Mouse (Mus musculus): Measurements from ENCODE around the gene Parp16. TPM values are rescaled to one million over a fixed set of nuclear protein-coding genes. Genes with fewer than 3 reads are reported as not detected.

Parp16 gene
- polyA plus RNA-seq, 1 experiment from 2014 or later = 10.2 TPM

GRCm38 (mm10) chr9:65164870-65165269 lies 30.3 kb upstream of the Parp16 start:
- ATAC-seq (ENCODE audit: insufficient read depth) = no peak
- peaks cover 9% of the 10 kb centered on the region for H3K4me1 ChIP-seq (replicated peaks)
- no peak overlapping the region for H3K4me3 ChIP-seq (replicated peaks)
- H3K9ac ChIP-seq = no peak overlapping the region
- no peak overlapping the region for H3K4me2 ChIP-seq
- no peaks in the 10 kb centered on the region for H3K9me3 ChIP-seq (replicated peaks)
- peaks cover 66% of the 10 kb centered on the region for H3K27me3 ChIP-seq
- WGBS (ENCODE audit: insufficient replicate concordance) = 0% methylated on average over 1 of the region's 1 CpGs
- H3K36me3 ChIP-seq (replicated peaks) = no peaks in the 10 kb centered on the region
- H3K27ac ChIP-seq (replicated peaks) = no peak overlapping the region

- H3K4me2 ChIP-seq = no peak overlapping the region
- no peak overlapping the region for H3K27ac ChIP-seq (replicated peaks)
- 38% methylated on average over 9 of the region's 9 CpGs for WGBS (ENCODE audit: insufficient replicate concordance)
- no peak overlapping the region for H3K4me3 ChIP-seq (replicated peaks)
- no peaks in the 10 kb centered on the region for H3K36me3 ChIP-seq (replicated peaks)
- no peak overlapping the region for H3K9ac ChIP-seq
- ATAC-seq (ENCODE audit: insufficient read depth) = no peak
- peaks cover 9% of the 10 kb centered on the region for H3K4me1 ChIP-seq (replicated peaks)
- no peaks in the 10 kb centered on the region for H3K9me3 ChIP-seq (replicated peaks)
- peaks cover 51% of the 10 kb centered on the region for H3K27me3 ChIP-seq
These were observed 28.8 kb upstream of the Parp16 start for GRCm38 (mm10) chr9:65166386-65166785.

- H3K4me2 ChIP-seq = no peak overlapping the region
- no peaks in the 10 kb centered on the region for H3K9me3 ChIP-seq (replicated peaks)
- H3K27ac ChIP-seq (replicated peaks) = no peak overlapping the region
- no peaks in the 10 kb centered on the region for H3K36me3 ChIP-seq (replicated peaks)
- no peak for ATAC-seq (ENCODE audit: insufficient read depth)
- H3K4me1 ChIP-seq (replicated peaks) = no peaks in the 10 kb centered on the region
- H3K27me3 ChIP-seq = peaks cover 36% of the 10 kb centered on the region
- no peak overlapping the region for H3K4me3 ChIP-seq (replicated peaks)
- 29% methylated on average over 6 of the region's 6 CpGs for WGBS (ENCODE audit: insufficient replicate concordance)
- no peak overlapping the region for H3K9ac ChIP-seq
These were observed 26.6 kb upstream of the Parp16 start for GRCm38 (mm10) chr9:65168534-65168933.

GRCm38 (mm10) chr9:65168952-65169351 lies 26.2 kb upstream of the Parp16 start:
- H3K27me3 ChIP-seq = peaks cover 35% of the 10 kb centered on the region
- ATAC-seq (ENCODE audit: insufficient read depth) = no peak
- no peaks in the 10 kb centered on the region for H3K4me1 ChIP-seq (replicated peaks)
- H3K4me3 ChIP-seq (replicated peaks) = no peak overlapping the region
- WGBS (ENCODE audit: insufficient replicate concordance) = 43% methylated on average over 4 of the region's 4 CpGs
- no peak overlapping the region for H3K4me2 ChIP-seq
- H3K9ac ChIP-seq = no peak overlapping the region
- H3K9me3 ChIP-seq (replicated peaks) = no peaks in the 10 kb centered on the region
- no peaks in the 10 kb centered on the region for H3K36me3 ChIP-seq (replicated peaks)
- H3K27ac ChIP-seq (replicated peaks) = no peak overlapping the region

GRCm38 (mm10) chr9:65172654-65173053 lies 22.5 kb upstream of the Parp16 start:
- WGBS (ENCODE audit: insufficient replicate concordance) = 38% methylated on average over 9 of the region's 9 CpGs
- ATAC-seq (ENCODE audit: insufficient read depth) = no peak
- Histone ChIP-seq H3K27ac (replicated peaks) (no peak overlapping the region), H3K4me2 (no peak overlapping the region), H3K27me3 (peaks cover 35% of the 10 kb centered on the region), H3K9ac (no peak overlapping the region), H3K4me1 (replicated peaks) (no peaks in the 10 kb centered on the region), H3K36me3 (replicated peaks) (no peaks in the 10 kb centered on the region), H3K9me3 (replicated peaks) (no peaks in the 10 kb centered on the region), H3K4me3 (replicated peaks) (no peak overlapping the region)

- 40% methylated on average over 5 of the region's 5 CpGs for WGBS (ENCODE audit: insufficient replicate concordance)
These were observed 19.8 kb upstream of the Parp16 start for GRCm38 (mm10) chr9:65175234-65175938.

GRCm38 (mm10) chr9:65175939-65176871 lies 18.9 kb upstream of the Parp16 start:
- H3K4me3 ChIP-seq (replicated peaks) = no peak overlapping the region
- no peaks in the 10 kb centered on the region for H3K9me3 ChIP-seq (replicated peaks)
- no peak overlapping the region for H3K27ac ChIP-seq (replicated peaks)
- peaks cover 70% of the 10 kb centered on the region for H3K27me3 ChIP-seq
- WGBS (ENCODE audit: insufficient replicate concordance) = 37% methylated on average over 9 of the region's 9 CpGs
- peaks cover 4% of the 10 kb centered on the region; the same call in 1 of the 2 replicates for H3K4me1 ChIP-seq (replicated peaks)
- H3K36me3 ChIP-seq (replicated peaks) = no peaks in the 10 kb centered on the region
- ATAC-seq (ENCODE audit: insufficient read depth) = no peak
- H3K9ac ChIP-seq = no peak overlapping the region
- H3K4me2 ChIP-seq = no peak overlapping the region

More at GRCm38 (mm10) chr9:65175234-65175938, 19.8 kb upstream of the Parp16 start:
- ATAC-seq (ENCODE audit: insufficient read depth) = no peak
- H3K27ac ChIP-seq (replicated peaks) = no peak overlapping the region
- peaks cover 62% of the 10 kb centered on the region for H3K27me3 ChIP-seq
- H3K4me2 ChIP-seq = no peak overlapping the region
- H3K9me3 ChIP-seq (replicated peaks) = no peaks in the 10 kb centered on the region
- no peaks in the 10 kb centered on the region for H3K36me3 ChIP-seq (replicated peaks)
- no peak overlapping the region for H3K9ac ChIP-seq
- H3K4me3 ChIP-seq (replicated peaks) = no peak overlapping the region
- peaks cover 4% of the 10 kb centered on the region; the same call in 1 of the 2 replicates for H3K4me1 ChIP-seq (replicated peaks)

- ATAC-seq (ENCODE audit: insufficient read depth) = no peak
- H3K4me1 ChIP-seq (replicated peaks) = peaks cover 4% of the 10 kb centered on the region; the same call in 1 of the 2 replicates
- 43% methylated on average over 3 of the region's 3 CpGs for WGBS (ENCODE audit: insufficient replicate concordance)
- no peaks in the 10 kb centered on the region for H3K36me3 ChIP-seq (replicated peaks)
- H3K27ac ChIP-seq (replicated peaks) = no peak overlapping the region
- no peak overlapping the region for H3K4me2 ChIP-seq
- no peaks in the 10 kb centered on the region for H3K9me3 ChIP-seq (replicated peaks)
- no peak overlapping the region for H3K9ac ChIP-seq
- H3K4me3 ChIP-seq (replicated peaks) = no peak overlapping the region
- peaks cover 75% of the 10 kb centered on the region for H3K27me3 ChIP-seq
These were observed 17.7 kb upstream of the Parp16 start for GRCm38 (mm10) chr9:65177497-65177896.

- no peak for ATAC-seq (ENCODE audit: insufficient read depth)
- peaks cover 4% of the 10 kb centered on the region; the same call in 1 of the 2 replicates for H3K4me1 ChIP-seq (replicated peaks)
- H3K27ac ChIP-seq (replicated peaks) = no peak overlapping the region
- H3K9me3 ChIP-seq (replicated peaks) = no peaks in the 10 kb centered on the region
- no peak overlapping the region for H3K9ac ChIP-seq
- H3K4me3 ChIP-seq (replicated peaks) = no peak overlapping the region
- peaks cover 75% of the 10 kb centered on the region for H3K27me3 ChIP-seq
- H3K4me2 ChIP-seq = no peak overlapping the region
- H3K36me3 ChIP-seq (replicated peaks) = no peaks in the 10 kb centered on the region
- 58% methylated on average over 10 of the region's 10 CpGs for WGBS (ENCODE audit: insufficient replicate concordance)
These were observed 17.2 kb upstream of the Parp16 start for GRCm38 (mm10) chr9:65177912-65178311.

GRCm38 (mm10) chr9:65178336-65179213 lies 16.6 kb upstream of the Parp16 start:
- no peak overlapping the region for H3K9ac ChIP-seq
- no peaks in the 10 kb centered on the region for H3K36me3 ChIP-seq (replicated peaks)
- no peak overlapping the region for H3K4me3 ChIP-seq (replicated peaks)
- H3K27me3 ChIP-seq = peaks cover 68% of the 10 kb centered on the region
- H3K4me2 ChIP-seq = no peak overlapping the region
- H3K4me1 ChIP-seq (replicated peaks) = peaks cover 4% of the 10 kb centered on the region; the same call in 1 of the 2 replicates
- WGBS (ENCODE audit: insufficient replicate concordance) = 27% methylated on average over 22 of the region's 22 CpGs
- no peak for ATAC-seq (ENCODE audit: insufficient read depth)
- no peaks in the 10 kb centered on the region for H3K9me3 ChIP-seq (replicated peaks)
- H3K27ac ChIP-seq (replicated peaks) = no peak overlapping the region
